Mouse (Mus musculus) heart, embryonic 14.5 days (tissue): ENCODE data around the gene Wdr73. TPM values are rescaled to one million over a fixed set of nuclear protein-coding genes. Genes with fewer than 3 reads are reported as not detected.

Source experiments
- ATAC-seq: fragments of 200-750 bp; cut with Nextera tagmentation; 2 replicates; pipeline ENCODE4 v1.8.0; 2017; ENCODE audit warnings: low read depth, moderate TSS enrichment; ENCODE audit not compliant: insufficient number of reproducible peaks, insufficient read depth, low FRiP score
- H3K27ac ChIP-seq, 2 experiments: fragments of 200-500 bp in 1 of 2; fragments of 300-500 bp in 1 of 2; sonication (generic) in 1 of 2; replicated peaks in 1 of 2; 2 replicates each; pipeline ENCODE4 v1.5.1; 2012 to 2014; ENCODE audit warnings: low read depth in 2 of 2, low read length in 2 of 2, control low read depth in 1 of 2, mild to moderate bottlenecking in 1 of 2, mixed read lengths in 1 of 2; ENCODE audit not compliant: control insufficient read depth in 1 of 2, insufficient read depth in 1 of 2
- H3K27me3 ChIP-seq: fragments of 300-500 bp; sonication (generic); 2 replicates; pipeline ENCODE4 v1.6.1; 2014; ENCODE audit warnings: mild to moderate bottlenecking, low read length, control low read depth; ENCODE audit not compliant: control insufficient read depth, insufficient read depth
- H3K36me3 ChIP-seq: fragments of 300-500 bp; sonication (generic); 2 replicates; pipeline ENCODE4 v1.6.1; 2014; ENCODE audit warnings: mild to moderate bottlenecking, control low read depth, low read length, mixed read lengths; ENCODE audit not compliant: control insufficient read depth, insufficient read depth
- H3K4me1 ChIP-seq, 2 experiments: fragments of 200-500 bp in 1 of 2; fragments of 300-500 bp in 1 of 2; sonication (generic) in 1 of 2; 2 replicates each; pipeline ENCODE4 v1.6.1; 2012 to 2014; ENCODE audit warnings: low read length in 2 of 2, control low read depth in 1 of 2, mixed read lengths in 1 of 2; ENCODE audit not compliant: control insufficient read depth in 2 of 2, insufficient read depth in 2 of 2
- H3K4me2 ChIP-seq: fragments of 300-500 bp; sonication (generic); 2 replicates; pipeline ENCODE4 v1.6.1; 2014; ENCODE audit warnings: mild to moderate bottlenecking, low read length
- H3K4me3 ChIP-seq, 2 experiments: fragments of 200-500 bp in 1 of 2; fragments of 300-500 bp in 1 of 2; sonication (generic) in 1 of 2; 2 replicates each; pipeline ENCODE4 v1.5.1; 2012 to 2014; ENCODE audit warnings: low read length in 2 of 2, mild to moderate bottlenecking in 2 of 2, control low read depth in 1 of 2, low read depth in 1 of 2, moderate library complexity in 1 of 2; ENCODE audit not compliant: control insufficient read depth in 1 of 2, insufficient read depth in 1 of 2
- H3K9ac ChIP-seq: fragments of 300-500 bp; sonication (generic); 2 replicates; pipeline ENCODE4 v1.6.1; 2014; ENCODE audit warnings: mild to moderate bottlenecking, low read length
- H3K9me3 ChIP-seq: fragments of 300-500 bp; sonication (generic); 2 replicates; pipeline ENCODE4 v1.6.1; 2016; ENCODE audit warnings: low read length, control low read depth; ENCODE audit not compliant: control insufficient read depth
- WGBS: fragments of 180-500 bp; shearing (Covaris S2); extraction: QIAGEN DNeasy Blood & Tissue Kit; methylation state at CpG from one replicate; pipeline ENCODE4 v1.1.7; 2014; 5-methylcytosine and 5-hydroxymethylcytosine counted together
- polyA plus RNA-seq: library from polyadenylated mRNA; unstranded; fragments of >200 nt; fragmentation: Nextera tagmentation; extraction: Ambion mirVana; gene quantifications from 2 replicates; pipeline ENCODE4 v1.2.1, GENCODE M21; 2014

The Wdr73 gene
- polyA plus RNA-seq, 1 experiment from 2014 or later = 16.0 TPM

DNA sequence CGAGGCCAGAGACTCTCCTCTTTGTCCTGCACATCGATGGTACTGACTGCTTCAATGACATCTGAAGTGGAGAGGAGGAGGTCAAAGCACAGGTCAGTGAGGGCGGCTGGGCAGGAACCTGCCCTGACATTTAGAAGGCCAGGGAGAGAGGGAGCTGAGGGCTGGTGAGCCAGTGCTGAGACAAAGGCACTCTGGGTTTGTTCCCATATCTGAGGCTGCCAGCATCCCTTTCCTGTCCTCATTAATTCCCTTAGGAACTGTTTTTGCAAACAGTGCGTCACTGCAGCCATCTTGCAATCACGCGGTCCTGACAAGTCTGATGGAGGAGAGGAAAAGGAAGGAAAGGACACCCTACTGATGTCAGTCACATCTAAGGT lies 7.3 kb downstream of the Wdr73 start:
- Histone ChIP-seq H3K4me2 (no peak overlapping the region), H3K27me3 (no peaks in the 10 kb centered on the region), H3K4me3 (no peak overlapping the region), H3K4me1 (peaks cover 8 to 10% of the 10 kb centered on the region in 2 experiments; a peak in 3 of 4 replicates), H3K9ac (no peak overlapping the region), H3K27ac (peak overlapping the region; percentile 22 to 33; a peak in 2 of 4 replicates), H3K36me3 (peaks cover 79% of the 10 kb centered on the region), H3K9me3 (no peaks in the 10 kb centered on the region)
- no peak for ATAC-seq
- WGBS = 55% methylated on average over 6 of the region's 6 CpGs

- no peaks in the 10 kb centered on the region for H3K27me3 ChIP-seq
- no peak overlapping the region for H3K4me2 ChIP-seq
- H3K4me3 ChIP-seq = no peak overlapping the region
- no peak for ATAC-seq
- peaks cover 10 to 13% of the 10 kb centered on the region in 2 experiments; a peak in 3 of 4 replicates for H3K4me1 ChIP-seq
- H3K9me3 ChIP-seq = no peaks in the 10 kb centered on the region
- no peak overlapping the region for H3K9ac ChIP-seq
- peak overlapping the region; percentile 22 to 33; a peak in 2 of 4 replicates for H3K27ac ChIP-seq
- H3K36me3 ChIP-seq = peaks cover 76% of the 10 kb centered on the region
- WGBS = 88% methylated on average over 15 of the region's 15 CpGs
Observed at GRCm38 (mm10) chr7:80893086-80893752, 7.8 kb downstream of the Wdr73 start.

DNA sequence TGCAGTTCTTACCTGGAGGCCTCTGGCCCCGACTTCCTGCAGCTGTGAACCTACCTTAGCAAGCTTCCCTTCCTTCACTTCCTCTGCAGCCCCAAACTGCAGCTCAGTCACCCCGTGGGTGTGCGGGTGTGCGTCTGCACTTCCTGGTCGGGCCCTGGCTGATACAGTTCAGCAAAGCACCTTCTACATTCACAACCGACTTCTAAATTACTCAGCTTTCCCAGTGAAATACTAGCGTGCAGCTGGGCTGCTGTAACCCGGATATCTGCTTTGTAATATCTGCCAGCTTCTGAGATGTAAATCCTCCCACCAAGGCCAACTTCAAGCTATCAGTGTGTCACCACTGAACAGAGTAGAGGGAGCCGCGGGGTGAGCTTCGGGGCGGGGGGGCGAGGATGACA lies 11.2 kb downstream of the Wdr73 start:
- Histone ChIP-seq H3K27me3 (no peaks in the 10 kb centered on the region), H3K9me3 (no peaks in the 10 kb centered on the region), H3K4me3 (no peak overlapping the region), H3K27ac (peak overlapping the region in 1 of 2 experiments; percentile 56; a peak in 1 of 4 replicates), H3K4me1 (peaks cover 10 to 13% of the 10 kb centered on the region in 2 experiments; a peak in 3 of 4 replicates), H3K9ac (no peak overlapping the region), H3K36me3 (peaks cover 45% of the 10 kb centered on the region), H3K4me2 (no peak overlapping the region)
- WGBS = 73% methylated on average over 13 of the region's 13 CpGs
- no peak for ATAC-seq

GRCm38 (mm10) chr7:80889021-80889511 lies 12.0 kb downstream of the Wdr73 start:
- no peaks in the 10 kb centered on the region for H3K9me3 ChIP-seq
- H3K27me3 ChIP-seq = no peaks in the 10 kb centered on the region
- H3K4me2 ChIP-seq = no peak overlapping the region
- H3K4me1 ChIP-seq = peaks cover 10 to 13% of the 10 kb centered on the region in 2 experiments; a peak in 3 of 4 replicates
- no peak overlapping the region for H3K9ac ChIP-seq
- peaks cover 38% of the 10 kb centered on the region for H3K36me3 ChIP-seq
- ATAC-seq = peak; percentile 62
- peak overlapping the region; percentile 62 to 63 for H3K27ac ChIP-seq
- 44% methylated on average over 9 of the region's 9 CpGs for whole genome bisulfite sequencing
- no peak overlapping the region for H3K4me3 ChIP-seq

DNA sequence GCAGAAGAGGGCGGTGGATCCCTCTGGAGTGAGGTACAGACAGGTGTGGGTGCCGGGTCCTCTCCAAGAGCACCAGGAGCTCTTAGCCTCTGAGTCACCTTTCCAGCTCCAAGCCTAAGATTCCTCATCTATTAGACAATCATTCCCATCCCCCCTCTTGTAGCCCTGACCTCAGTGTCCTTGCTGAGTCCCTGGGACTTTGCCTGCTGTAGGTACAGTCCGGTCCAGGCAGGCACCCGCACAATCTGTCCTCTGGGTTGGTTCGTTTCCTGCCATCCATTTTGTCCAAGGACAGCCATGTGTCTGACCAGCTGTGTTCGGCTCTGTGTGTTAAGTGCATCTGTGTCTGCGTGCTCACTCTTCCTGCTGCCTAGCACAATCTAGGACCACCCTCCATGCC lies 12.5 kb downstream of the Wdr73 start:
- H3K9me3 ChIP-seq = no peaks in the 10 kb centered on the region
- H3K4me2 ChIP-seq = no peak overlapping the region
- H3K9ac ChIP-seq = no peak overlapping the region
- peaks cover 10 to 13% of the 10 kb centered on the region in 2 experiments; a peak in 3 of 4 replicates for H3K4me1 ChIP-seq
- no peak overlapping the region for H3K4me3 ChIP-seq
- ATAC-seq = no peak
- H3K27ac ChIP-seq = peak overlapping the region; percentile 62 to 63
- WGBS = 64% methylated on average over 7 of the region's 7 CpGs
- H3K27me3 ChIP-seq = no peaks in the 10 kb centered on the region
- H3K36me3 ChIP-seq = peaks cover 34% of the 10 kb centered on the region

DNA sequence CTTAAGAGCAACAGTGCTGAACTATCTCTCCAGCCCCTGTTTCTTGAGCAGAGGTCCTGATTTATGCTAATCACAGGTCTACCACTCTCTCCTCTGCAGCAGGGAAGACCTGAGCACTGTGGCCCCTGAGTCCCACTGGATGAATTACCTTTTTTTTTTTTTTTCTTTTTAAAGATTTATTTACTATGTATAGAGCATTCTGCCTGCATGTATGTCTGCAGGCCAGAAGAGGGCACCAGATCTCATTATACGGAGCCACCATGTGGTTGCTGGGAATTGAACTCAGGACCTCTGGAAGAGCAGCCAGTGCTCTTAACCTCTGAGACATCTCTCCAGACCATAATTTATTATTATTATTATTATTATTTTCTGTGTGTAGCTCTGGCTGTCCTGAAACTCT lies 15.4 kb downstream of the Wdr73 start:
- no peak for ATAC-seq

DNA sequence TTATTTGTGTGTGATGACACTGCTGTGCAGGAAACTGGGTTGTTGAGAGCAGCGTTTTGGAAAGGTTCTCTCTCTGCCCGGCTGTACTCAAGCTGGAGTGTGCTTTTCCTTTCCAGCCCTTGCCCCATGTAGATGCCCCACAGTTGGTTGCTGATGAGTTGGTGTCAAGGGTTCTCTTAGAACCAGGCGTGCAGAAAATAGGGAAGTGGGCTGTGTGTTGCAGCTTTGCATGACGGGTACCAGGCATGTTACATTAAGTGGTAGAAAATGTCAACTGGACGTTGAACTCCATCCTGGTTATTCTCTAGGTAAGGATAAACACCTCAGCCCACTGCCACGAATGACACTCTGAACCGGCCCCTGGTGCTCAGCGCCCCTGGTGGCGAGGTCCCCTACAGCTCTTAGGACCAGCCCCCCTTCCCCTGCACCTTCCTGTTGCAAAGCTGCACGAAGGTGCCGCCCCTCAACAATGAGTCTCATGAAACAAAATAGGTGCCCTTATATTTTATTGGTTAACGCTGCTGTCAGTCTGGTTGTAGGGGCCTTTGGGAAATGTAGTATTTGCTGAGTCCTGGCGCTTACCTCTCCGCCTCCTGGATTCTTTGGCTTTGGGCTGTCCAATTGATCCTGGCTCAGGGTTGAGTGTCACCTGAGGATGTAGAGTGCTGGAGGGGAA lies 18.1 kb downstream of the Wdr73 start:
- 23% methylated on average over 14 of the region's 14 CpGs for WGBS
- Histone ChIP-seq H3K4me1 (peaks cover 5 to 8% of the 10 kb centered on the region in 2 experiments; a peak in 3 of 4 replicates), H3K9ac (no peak overlapping the region), H3K9me3 (no peaks in the 10 kb centered on the region), H3K27ac (no peak overlapping the region), H3K4me2 (peak overlapping the region; percentile 57), H3K4me3 (peak overlapping the region; percentile 12 to 16; a peak in 3 of 4 replicates), H3K27me3 (no peaks in the 10 kb centered on the region), H3K36me3 (no peaks in the 10 kb centered on the region; the same call in 1 of the 2 replicates)
- peak; percentile 69 for ATAC-seq

More for the DNA sequence above, 15.4 kb downstream of the Wdr73 start:
- Histone ChIP-seq H3K36me3 (peaks cover 4% of the 10 kb centered on the region), H3K27ac (no peak overlapping the region), H3K9ac (no peak overlapping the region), H3K4me2 (no peak overlapping the region), H3K4me3 (no peak overlapping the region), H3K4me1 (peaks cover 17 to 18% of the 10 kb centered on the region in 2 experiments), H3K9me3 (no peaks in the 10 kb centered on the region), H3K27me3 (no peaks in the 10 kb centered on the region)
- 17% methylated on average over 1 of the region's 1 CpGs for WGBS
